Mouse (Mus musculus) erythroblast, adult 5-6 weeks (primary cell): ENCODE data around the gene Slc22a6. TPM values are rescaled to one million over a fixed set of nuclear protein-coding genes. Genes with fewer than 3 reads are reported as not detected.

ENCODE experiments used
- ATAC-seq: replicated peaks from 2 replicates; pipeline ENCODE4 v1.8.0; 2016; ENCODE audit warnings: moderate number of reproducible peaks, mild to moderate bottlenecking, moderate TSS enrichment, inconsistent platforms; ENCODE audit not compliant: poor library complexity, low FRiP score, severe bottlenecking
- total RNA-seq, 2 experiments: library from RNA; stranded (forward) in 1 of 2; stranded (reverse) in 1 of 2; fragments of 150-400 nt in 1 of 2; fragments of 200-764, 138-1000 nt in 1 of 2; gene quantifications; 2 replicates each; pipeline versions ENCODE4 v1.2.3 to v1.2.4; 2015 to 2017; ENCODE audit warnings: low replicate concordance in 2 of 2

The Slc22a6 gene
- total RNA-seq, 2 experiments from 2014 or later: not detected

GRCm38 (mm10) chr19:8673336-8674063 is 55.7 kb downstream of the Slc22a6 start:
- ATAC-seq: no peak

Other genes with a start within 250 kb of the Slc22a6 start
- not detected in 2 replicates for gene Slc22a30, start 212.9 kb upstream of the Slc22a6 start, total RNA-seq (2015; ENCODE audit: low replicate concordance)
- not detected in 2 replicates for gene Slc22a30, start 212.9 kb upstream of the Slc22a6 start, total RNA-seq (2017; ENCODE audit: low replicate concordance)
- gene Slc22a8, start 26.8 kb upstream of the Slc22a6 start, total RNA-seq (2015; ENCODE audit: low replicate concordance): not detected in 2 replicates
- gene Slc22a8, start 26.8 kb upstream of the Slc22a6 start, total RNA-seq (2017; ENCODE audit: low replicate concordance): not detected in 2 replicates
- gene Chrm1, start 45.8 kb downstream of the Slc22a6 start, total RNA-seq (2015; ENCODE audit: low replicate concordance): not detected in 2 replicates
- under 0.01 TPM in 1 of 2 replicates, not detected in the other for gene Chrm1, start 45.8 kb downstream of the Slc22a6 start, total RNA-seq (2017; ENCODE audit: low replicate concordance)
- gene Slc3a2, start 105.3 kb downstream of the Slc22a6 start, total RNA-seq (2015; ENCODE audit: low replicate concordance): 150 and 218 TPM in 2 replicates
- 337 and 409 TPM in 2 replicates for gene Slc3a2, start 105.3 kb downstream of the Slc22a6 start, total RNA-seq (2017; ENCODE audit: low replicate concordance)
- 7.9 and 61.9 TPM in 2 replicates for gene Wdr74, start 117.8 kb downstream of the Slc22a6 start, total RNA-seq (2015; ENCODE audit: low replicate concordance)
- gene Wdr74, start 117.8 kb downstream of the Slc22a6 start, total RNA-seq (2017; ENCODE audit: low replicate concordance): 15.3 and 18.3 TPM in 2 replicates
- not detected in 2 replicates for gene 1700092M07Rik, start 122.7 kb downstream of the Slc22a6 start, total RNA-seq (2015; ENCODE audit: low replicate concordance)
- not detected in 2 replicates for gene 1700092M07Rik, start 122.7 kb downstream of the Slc22a6 start, total RNA-seq (2017; ENCODE audit: low replicate concordance)
- gene Stx5a, start 123.4 kb downstream of the Slc22a6 start, total RNA-seq (2015; ENCODE audit: low replicate concordance): 105 and 119 TPM in 2 replicates
- gene Stx5a, start 123.4 kb downstream of the Slc22a6 start, total RNA-seq (2017; ENCODE audit: low replicate concordance): 161 and 226 TPM in 2 replicates
- gene Nxf1, start 139.0 kb downstream of the Slc22a6 start, total RNA-seq (2015; ENCODE audit: low replicate concordance): 135 and 146 TPM in 2 replicates
- gene Nxf1, start 139.0 kb downstream of the Slc22a6 start, total RNA-seq (2017; ENCODE audit: low replicate concordance): 35.0 and 81.7 TPM in 2 replicates
- 9.4 and 11.0 TPM in 2 replicates for gene Tmem223, start 153.0 kb downstream of the Slc22a6 start, total RNA-seq (2015; ENCODE audit: low replicate concordance)
- 3.1 and 6.8 TPM in 2 replicates for gene Tmem223, start 153.0 kb downstream of the Slc22a6 start, total RNA-seq (2017; ENCODE audit: low replicate concordance)
- gene Tmem179b, start 156.4 kb downstream of the Slc22a6 start, total RNA-seq (2015; ENCODE audit: low replicate concordance): 55.1 and 59.6 TPM in 2 replicates
- 24.3 and 37.4 TPM in 2 replicates for gene Tmem179b, start 156.4 kb downstream of the Slc22a6 start, total RNA-seq (2017; ENCODE audit: low replicate concordance)
- 1.2 and 5.9 TPM in 2 replicates for gene Taf6l, start 168.4 kb downstream of the Slc22a6 start, total RNA-seq (2015; ENCODE audit: low replicate concordance)
- gene Taf6l, start 168.4 kb downstream of the Slc22a6 start, total RNA-seq (2017; ENCODE audit: low replicate concordance): 1.0 and 9.5 TPM in 2 replicates
- 21.5 and 23.0 TPM in 2 replicates for gene Polr2g, start 180.5 kb downstream of the Slc22a6 start, total RNA-seq (2015; ENCODE audit: low replicate concordance)
- 9.9 and 20.1 TPM in 2 replicates for gene Polr2g, start 180.5 kb downstream of the Slc22a6 start, total RNA-seq (2017; ENCODE audit: low replicate concordance)
- 0.42 TPM in 1 of 2 replicates, not detected in the other for gene Zbtb3, start 184.5 kb downstream of the Slc22a6 start, total RNA-seq (2015; ENCODE audit: low replicate concordance)
- gene Zbtb3, start 184.5 kb downstream of the Slc22a6 start, total RNA-seq (2017; ENCODE audit: low replicate concordance): 0.60 TPM in 1 of 2 replicates, not detected in the other
- 10.0 and 13.6 TPM in 2 replicates for gene Ttc9c, start 201.3 kb downstream of the Slc22a6 start, total RNA-seq (2015; ENCODE audit: low replicate concordance)
- gene Ttc9c, start 201.3 kb downstream of the Slc22a6 start, total RNA-seq (2017; ENCODE audit: low replicate concordance): 13.8 and 20.1 TPM in 2 replicates
- gene Hnrnpul2, start 202.0 kb downstream of the Slc22a6 start, total RNA-seq (2015; ENCODE audit: low replicate concordance): 14.4 and 27.4 TPM in 2 replicates
- 42.6 and 58.0 TPM in 2 replicates for gene Hnrnpul2, start 202.0 kb downstream of the Slc22a6 start, total RNA-seq (2017; ENCODE audit: low replicate concordance)
- 4.2 TPM in 1 of 2 replicates, not detected in the other for gene AC129217.1, start 211.7 kb downstream of the Slc22a6 start, total RNA-seq (2015; ENCODE audit: low replicate concordance)
- gene AC129217.1, start 211.7 kb downstream of the Slc22a6 start, total RNA-seq (2017; ENCODE audit: low replicate concordance): 14.8 TPM in 1 of 2 replicates, not detected in the other
- 28.8 and 40.3 TPM in 2 replicates for gene Bscl2, start 219.4 kb downstream of the Slc22a6 start, total RNA-seq (2015; ENCODE audit: low replicate concordance)
- 12.7 and 16.4 TPM in 2 replicates for gene Bscl2, start 219.4 kb downstream of the Slc22a6 start, total RNA-seq (2017; ENCODE audit: low replicate concordance)
- not detected in 2 replicates for gene Gng3, start 221.2 kb downstream of the Slc22a6 start, total RNA-seq (2015; ENCODE audit: low replicate concordance)
- gene Gng3, start 221.2 kb downstream of the Slc22a6 start, total RNA-seq (2017; ENCODE audit: low replicate concordance): 0.56 TPM in 1 of 2 replicates, not detected in the other
- not detected in 2 replicates for gene Lrrn4cl, start 232.7 kb downstream of the Slc22a6 start, total RNA-seq (2015; ENCODE audit: low replicate concordance)
- gene Lrrn4cl, start 232.7 kb downstream of the Slc22a6 start, total RNA-seq (2017; ENCODE audit: low replicate concordance): not detected in 2 replicates